Mouse (Mus musculus) midbrain, embryonic 11.5 days (tissue): ENCODE results near the gene Arhgap28. TPM values are rescaled to one million over a fixed set of nuclear protein-coding genes. Genes with fewer than 3 reads are reported as not detected.

Experiments
- ATAC-seq: fragments of 200-750 bp; cut with Nextera tagmentation; 2 replicates; pipeline ENCODE4 v1.8.0; 2017; ENCODE audit warnings: moderate TSS enrichment, moderate library complexity; ENCODE audit not compliant: low FRiP score
- DNase-seq: peaks from one replicate; pipeline ENCODE4 v3.0.0; 2015; ENCODE audit warnings: low spot score; ENCODE audit errors: missing footprints
- H3K27ac ChIP-seq: fragments of 300-500 bp; sonication (generic); 2 replicates; pipeline ENCODE4 v1.5.1; 2014; ENCODE audit warnings: low read depth, low read length
- H3K27me3 ChIP-seq: fragments of 300-500 bp; sonication (generic); 2 replicates; pipeline ENCODE4 v1.6.1; 2014; ENCODE audit warnings: mild to moderate bottlenecking, low read length, moderate library complexity, mixed read lengths; ENCODE audit not compliant: control insufficient read depth, insufficient read depth
- H3K36me3 ChIP-seq: fragments of 300-500 bp; sonication (generic); 2 replicates; pipeline ENCODE4 v1.6.1; 2014; ENCODE audit warnings: mild to moderate bottlenecking, low read length, moderate library complexity, mixed read lengths; ENCODE audit not compliant: control insufficient read depth, insufficient read depth
- H3K4me1 ChIP-seq: fragments of 300-500 bp; sonication (generic); 2 replicates; pipeline ENCODE4 v1.6.1; 2014; ENCODE audit warnings: low read length; ENCODE audit not compliant: control insufficient read depth, insufficient read depth
- H3K4me2 ChIP-seq: fragments of 300-500 bp; sonication (generic); 2 replicates; pipeline ENCODE4 v1.6.1; 2014; ENCODE audit warnings: mild to moderate bottlenecking, moderate library complexity
- H3K4me3 ChIP-seq: fragments of 300-500 bp; sonication (generic); 2 replicates; pipeline ENCODE4 v1.5.1; 2014; ENCODE audit warnings: low read depth, low read length
- H3K9ac ChIP-seq: fragments of 300-500 bp; sonication (generic); 2 replicates; pipeline ENCODE4 v1.6.1; 2014; ENCODE audit warnings: low read length
- H3K9me3 ChIP-seq: fragments of 300-500 bp; sonication (generic); 2 replicates; pipeline ENCODE4 v1.6.1; 2016; ENCODE audit warnings: low read length; ENCODE audit not compliant: control insufficient read depth
- WGBS: fragments of 180-500 bp; shearing (Covaris S2); extraction: QIAGEN DNeasy Blood & Tissue Kit; methylation state at CpG from one replicate; pipeline ENCODE4 v1.1.7; 2014; 5-methylcytosine and 5-hydroxymethylcytosine counted together
- polyA plus RNA-seq: library from polyadenylated mRNA; unstranded; fragments of >200 nt; fragmentation: Nextera tagmentation; extraction: Ambion mirVana; gene quantifications from 2 replicates; pipeline ENCODE4 v1.2.1, GENCODE M21; 2014

Gene Arhgap28
- polyA plus RNA-seq, 1 experiment from 2014 or later: 21.7 TPM

DNA sequence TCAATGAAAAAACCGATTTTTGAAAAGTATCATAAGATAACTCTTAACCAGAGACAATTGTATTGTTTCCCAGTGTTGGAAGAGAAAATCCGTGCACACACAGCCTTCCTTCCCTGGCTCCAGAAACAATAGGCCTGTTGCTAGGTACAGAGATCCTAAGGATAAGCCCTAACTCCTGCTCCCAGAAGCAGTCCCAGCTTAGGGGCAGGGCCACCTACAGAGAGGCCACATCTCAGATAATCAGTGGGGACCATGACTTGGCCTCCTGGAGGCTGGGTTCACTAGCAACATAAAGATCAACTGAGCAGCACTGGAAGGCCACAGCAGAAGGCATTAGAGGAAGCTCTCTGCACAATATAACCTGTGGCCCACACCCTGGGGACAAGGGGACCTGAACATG is 27.5 kb downstream of the Arhgap28 start:
- Histone ChIP-seq H3K4me3 (no peak overlapping the region), H3K4me1 (peaks cover 4% of the 10 kb centered on the region), H3K4me2 (no peak overlapping the region), H3K9me3 (no peaks in the 10 kb centered on the region), H3K36me3 (no peaks in the 10 kb centered on the region), H3K27ac (no peak overlapping the region), H3K27me3 (no peaks in the 10 kb centered on the region), H3K9ac (no peak overlapping the region)
- ATAC-seq: peak; percentile 52
- no peak for DNase-seq
- 13% methylated on average over 2 of the region's 2 CpGs for WGBS

DNA sequence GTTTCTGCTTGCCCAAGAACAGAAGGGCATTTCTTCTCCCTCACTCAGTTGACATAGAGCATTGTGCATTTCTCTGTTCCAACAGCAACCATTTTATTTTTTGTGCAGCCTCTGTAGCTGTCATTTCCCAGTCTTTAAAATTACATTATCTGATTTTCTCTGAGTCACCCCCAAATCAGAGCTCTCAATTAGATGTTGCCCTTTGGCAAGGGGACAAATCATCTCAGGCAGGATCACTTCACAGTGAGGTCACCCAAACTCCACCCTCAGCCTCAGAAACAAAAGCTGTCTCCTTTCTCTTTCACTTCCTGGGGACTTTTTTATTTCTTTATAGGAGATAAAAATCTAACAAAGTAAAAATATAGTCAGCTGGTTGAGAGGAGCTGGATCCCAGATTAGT is 27.9 kb downstream of the Arhgap28 start:
- H3K9ac ChIP-seq: no peak overlapping the region
- H3K4me1 ChIP-seq: peaks cover 4% of the 10 kb centered on the region
- DNase-seq (no peak), ATAC-seq (no peak)
- no peak overlapping the region for H3K4me3 ChIP-seq
- no peaks in the 10 kb centered on the region for H3K36me3 ChIP-seq
- H3K9me3 ChIP-seq: no peaks in the 10 kb centered on the region
- H3K4me2 ChIP-seq: no peak overlapping the region
- no peak overlapping the region for H3K27ac ChIP-seq
- H3K27me3 ChIP-seq: no peaks in the 10 kb centered on the region

DNA sequence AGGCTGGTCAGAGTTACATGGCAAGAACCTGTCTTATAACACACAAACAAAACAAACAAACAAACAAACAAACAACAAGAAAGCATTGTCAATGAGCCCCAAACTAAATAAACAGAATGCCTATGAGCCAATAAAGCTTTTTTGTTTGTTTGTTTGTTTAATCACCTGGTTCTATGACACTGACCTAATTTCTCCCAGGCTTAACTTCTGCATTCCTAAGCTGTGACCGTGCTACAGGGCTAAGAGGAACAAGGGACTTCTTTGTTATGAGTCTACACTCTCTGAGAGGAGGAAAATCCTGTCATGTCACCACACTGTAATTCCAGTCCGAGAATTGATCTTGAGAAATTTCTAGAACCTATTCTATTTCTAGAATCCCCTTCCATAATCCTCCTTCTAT is 29.2 kb downstream of the Arhgap28 start:
- ATAC-seq (no peak), DNase-seq (no peak)
- H3K4me3 ChIP-seq: no peak overlapping the region
- H3K9ac ChIP-seq: no peak overlapping the region
- H3K36me3 ChIP-seq: no peaks in the 10 kb centered on the region
- H3K4me1 ChIP-seq: peaks cover 4% of the 10 kb centered on the region
- H3K27me3 ChIP-seq: no peaks in the 10 kb centered on the region
- WGBS: 71% methylated on average over 2 of the region's 2 CpGs
- no peaks in the 10 kb centered on the region for H3K9me3 ChIP-seq
- H3K27ac ChIP-seq: no peak overlapping the region
- no peak overlapping the region for H3K4me2 ChIP-seq

DNA sequence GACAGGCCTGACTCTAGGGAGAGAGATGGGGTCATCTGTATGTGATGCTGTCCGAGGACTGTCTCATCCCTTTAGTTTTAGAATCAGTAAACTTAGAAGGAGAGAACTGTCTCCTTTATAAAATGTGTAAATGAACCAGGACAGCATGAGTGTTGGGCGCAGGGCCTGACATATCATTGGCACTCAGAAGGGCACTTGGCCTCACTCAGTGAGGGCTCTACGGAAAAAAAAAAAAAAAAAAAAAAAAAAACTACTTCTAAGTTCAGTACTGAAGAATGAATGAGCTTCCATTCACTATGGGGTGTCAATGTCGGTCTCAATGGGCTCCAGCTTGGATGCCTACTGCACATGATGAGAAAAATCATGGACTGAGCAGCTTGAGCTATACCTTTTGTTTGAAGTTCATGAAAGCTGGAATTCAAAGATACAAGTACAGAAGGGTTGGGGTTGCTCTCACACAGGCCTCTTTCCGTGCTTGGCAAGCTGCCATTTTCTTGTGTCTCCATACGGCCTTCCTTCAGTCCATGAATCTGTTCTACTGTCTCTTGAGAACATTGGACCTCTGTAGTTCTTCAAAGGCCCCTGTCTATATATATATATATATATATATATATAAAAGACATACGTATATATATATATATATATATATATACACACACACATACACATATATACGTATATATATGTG is 36.9 kb downstream of the Arhgap28 start:
- no peak overlapping the region for H3K4me3 ChIP-seq
- DNase-seq: no peak
- no peak overlapping the region for H3K4me2 ChIP-seq
- ATAC-seq: no peak
- no peaks in the 10 kb centered on the region for H3K9me3 ChIP-seq
- no peaks in the 10 kb centered on the region for H3K36me3 ChIP-seq
- no peaks in the 10 kb centered on the region for H3K27me3 ChIP-seq
- H3K27ac ChIP-seq: no peak overlapping the region
- no peaks in the 10 kb centered on the region for H3K4me1 ChIP-seq
- H3K9ac ChIP-seq: no peak overlapping the region
- 88% methylated on average over 8 of the region's 8 CpGs for WGBS

DNA sequence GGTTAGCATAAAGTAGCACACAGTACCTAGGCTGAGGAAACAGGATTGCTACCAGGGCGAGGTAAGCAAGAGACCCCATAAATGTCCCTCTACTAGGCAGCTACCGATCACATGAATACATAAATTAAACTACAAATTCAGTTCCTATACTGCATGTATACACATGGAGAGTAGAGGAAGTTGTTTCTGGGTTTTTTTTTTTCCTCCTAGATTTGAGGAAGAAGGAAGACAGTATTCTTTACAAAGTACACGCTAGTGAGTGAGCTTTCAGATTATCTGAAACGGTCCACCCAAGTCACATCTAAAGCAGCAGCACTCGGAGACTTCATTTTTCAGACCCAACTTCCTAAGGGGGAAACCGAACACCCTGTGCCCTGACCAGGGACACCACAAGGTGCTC is 41.1 kb downstream of the Arhgap28 start:
- WGBS: 88% methylated on average over 6 of the region's 6 CpGs
- Histone ChIP-seq H3K9ac (no peak overlapping the region), H3K4me3 (no peak overlapping the region), H3K27me3 (no peaks in the 10 kb centered on the region), H3K27ac (no peak overlapping the region), H3K9me3 (no peaks in the 10 kb centered on the region), H3K4me2 (no peak overlapping the region), H3K4me1 (no peaks in the 10 kb centered on the region), H3K36me3 (no peaks in the 10 kb centered on the region)
- DNase-seq: no peak
- no peak for ATAC-seq

DNA sequence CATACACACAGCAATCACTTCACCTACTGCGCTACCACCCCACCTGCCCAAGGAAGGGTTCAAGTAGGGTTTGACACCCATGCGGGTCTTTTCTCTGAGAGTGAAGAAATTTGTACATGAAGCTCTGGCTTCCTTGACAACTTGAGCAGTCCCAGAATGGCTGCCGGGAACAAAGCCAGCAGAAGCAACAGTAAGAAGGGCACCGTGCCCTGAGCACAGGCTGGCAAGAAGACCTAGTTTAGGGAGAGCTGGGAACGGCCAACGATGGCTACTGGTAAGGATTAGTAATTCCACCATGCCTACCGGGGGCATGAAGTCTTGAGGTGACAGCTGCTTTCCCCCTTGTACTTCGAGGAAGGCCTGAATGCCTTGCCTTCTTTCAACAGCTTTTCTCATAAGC is 41.9 kb downstream of the Arhgap28 start:
- Histone ChIP-seq H3K27ac (no peak overlapping the region), H3K36me3 (no peaks in the 10 kb centered on the region), H3K4me2 (no peak overlapping the region), H3K9me3 (no peaks in the 10 kb centered on the region), H3K27me3 (no peaks in the 10 kb centered on the region), H3K9ac (no peak overlapping the region), H3K4me1 (no peaks in the 10 kb centered on the region), H3K4me3 (no peak overlapping the region)
- DNase-seq (no peak), ATAC-seq (no peak)
- 85% methylated on average over 8 of the region's 8 CpGs for WGBS

DNA sequence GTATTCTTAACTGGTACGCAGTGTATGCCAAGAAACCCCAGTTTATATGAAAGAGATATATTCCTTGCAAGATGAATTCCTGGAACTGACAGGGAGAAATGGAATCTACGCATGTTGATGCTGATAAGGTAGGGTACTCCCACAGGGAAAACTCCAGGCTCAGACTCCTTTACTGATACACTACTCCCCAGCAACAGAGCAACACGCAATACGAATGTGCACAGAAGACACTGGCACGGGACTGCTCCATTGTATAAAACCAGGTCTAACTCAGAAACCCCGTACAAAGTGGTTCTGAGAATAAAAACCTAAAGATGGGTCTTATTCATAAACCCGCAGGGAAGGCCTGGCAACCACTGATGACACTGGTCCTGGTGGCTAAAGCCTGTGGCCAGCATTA is 45.0 kb downstream of the Arhgap28 start:
- H3K4me2 ChIP-seq: no peak overlapping the region
- ATAC-seq: no peak
- no peak overlapping the region for H3K4me3 ChIP-seq

DNA sequence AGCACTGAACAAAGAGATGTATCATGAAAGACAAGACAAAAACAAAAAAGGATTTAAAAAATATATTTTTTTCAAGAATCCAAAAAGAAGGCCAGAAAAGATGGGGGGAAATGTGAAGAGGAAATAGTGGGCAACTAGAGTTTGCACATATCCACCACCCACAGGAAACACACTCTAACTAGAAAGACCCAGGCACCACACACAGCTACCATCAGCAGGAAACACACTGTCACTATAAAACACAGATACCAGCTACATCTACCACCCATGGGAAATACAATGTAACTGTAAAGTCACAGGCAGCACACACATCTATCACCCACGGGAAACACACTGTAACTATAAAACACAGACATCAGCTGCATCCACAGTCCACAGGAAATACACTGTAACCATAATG is 46.3 kb downstream of the Arhgap28 start:
- Histone ChIP-seq H3K4me3 (no peak overlapping the region), H3K36me3 (no peaks in the 10 kb centered on the region), H3K4me2 (no peak overlapping the region), H3K9me3 (no peaks in the 10 kb centered on the region), H3K27ac (no peak overlapping the region), H3K9ac (no peak overlapping the region), H3K27me3 (no peaks in the 10 kb centered on the region; the same call in 1 of the 2 replicates), H3K4me1 (peaks cover 3% of the 10 kb centered on the region; the same call in 1 of the 2 replicates)
- DNase-seq (no peak), ATAC-seq (no peak)
- WGBS: 82% methylated on average over 1 of the region's 1 CpGs

More for the DNA sequence above, 45.0 kb downstream of the Arhgap28 start:
- no peak overlapping the region for H3K9ac ChIP-seq
- no peak for DNase-seq
- 96% methylated on average over 7 of the region's 7 CpGs for WGBS
- no peaks in the 10 kb centered on the region for H3K9me3 ChIP-seq
- no peak overlapping the region for H3K27ac ChIP-seq
- peaks cover 3% of the 10 kb centered on the region; the same call in 1 of the 2 replicates for H3K4me1 ChIP-seq
- H3K27me3 ChIP-seq: no peaks in the 10 kb centered on the region; the same call in 1 of the 2 replicates
- no peaks in the 10 kb centered on the region for H3K36me3 ChIP-seq

DNA sequence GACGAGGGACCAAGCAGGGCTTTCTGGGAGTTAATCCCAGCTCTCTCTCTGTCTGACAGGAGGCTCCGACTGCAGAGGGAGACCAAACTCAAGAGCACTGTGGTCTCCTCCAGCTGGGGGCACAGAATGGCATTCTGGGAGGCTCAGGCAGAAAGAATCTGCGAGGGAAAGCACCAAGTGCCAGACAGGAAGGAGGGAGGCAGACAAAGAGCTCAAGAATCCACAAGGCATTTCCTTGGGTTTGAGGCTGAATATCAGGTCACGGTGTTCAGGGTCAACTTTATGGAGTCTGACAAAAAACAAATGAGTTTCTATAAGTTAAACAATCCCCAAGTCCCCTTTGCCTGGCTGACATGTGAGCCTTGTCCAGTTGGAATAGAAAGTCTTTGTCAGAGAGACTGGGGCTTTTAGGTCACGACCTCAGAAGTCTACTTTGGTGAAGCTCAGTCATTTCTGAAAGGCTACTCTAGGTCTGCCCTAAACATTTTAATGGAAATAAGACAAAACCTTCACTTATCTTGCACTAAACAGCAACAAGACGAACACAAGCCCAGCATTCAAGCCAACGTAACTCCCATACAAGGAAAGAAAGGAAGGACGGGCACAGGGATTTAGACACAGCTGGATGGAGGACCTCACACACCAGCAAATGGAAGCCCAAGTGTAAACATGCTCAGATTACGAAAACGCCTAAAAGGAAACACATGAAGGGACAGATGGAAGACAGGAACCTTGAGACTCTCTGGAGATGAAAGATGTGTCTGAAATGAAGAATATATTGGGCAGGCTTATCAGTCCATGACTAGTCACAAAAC is 47.8 kb downstream of the Arhgap28 start:
- H3K4me1 ChIP-seq: peaks cover 3% of the 10 kb centered on the region; the same call in 1 of the 2 replicates
- H3K27me3 ChIP-seq: no peaks in the 10 kb centered on the region; the same call in 1 of the 2 replicates
- no peak for ATAC-seq
- H3K9me3 ChIP-seq: no peaks in the 10 kb centered on the region
- H3K4me3 ChIP-seq: no peak overlapping the region
- no peaks in the 10 kb centered on the region for H3K36me3 ChIP-seq
- 14% methylated on average over 10 of the region's 10 CpGs for WGBS
- peak; percentile 91 for DNase-seq
- H3K27ac ChIP-seq: no peak overlapping the region
- no peak overlapping the region for H3K9ac ChIP-seq
- no peak overlapping the region for H3K4me2 ChIP-seq
